Mouse (Mus musculus): Measurements from ENCODE around the gene 1700019N19Rik. TPM values are rescaled to one million over a fixed set of nuclear protein-coding genes. Genes with fewer than 3 reads are reported as not detected.

1700019N19Rik gene
- polyA plus RNA-seq (2012; rRNA removed) = 0.35 TPM in 1 of 2 replicates, not detected in the other

DNA sequence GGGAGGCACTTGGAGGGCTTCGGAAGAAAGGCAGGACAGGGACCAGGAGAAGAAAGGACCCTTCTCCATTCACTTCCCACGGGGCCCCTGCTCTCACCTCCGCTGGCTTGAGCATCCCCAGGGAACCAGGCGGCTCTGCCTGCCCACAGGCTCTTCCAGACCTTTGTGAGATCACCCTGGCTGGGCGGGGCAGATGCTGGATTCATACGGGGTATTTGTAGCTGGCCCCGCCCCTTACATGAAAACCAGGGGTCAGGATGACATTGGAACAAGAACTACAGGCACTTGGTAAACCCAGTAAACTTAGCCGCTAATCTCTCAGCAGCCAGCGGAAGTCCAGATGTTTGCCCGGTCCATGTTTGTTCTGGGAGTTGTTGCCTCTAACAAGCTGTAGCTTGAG is at the start of gene 1700019N19Rik:
TSS of gene 1700019N19Rik (minus strand) at position 178 of the 400 bp plus-strand sequence.
- Histone ChIP-seq H3K4me1 (replicated peaks; ENCODE audit: control insufficient read depth, insufficient read depth, low read length) (no peaks in the 10 kb centered on the region), H3K27ac (ENCODE audit: control insufficient read depth, insufficient read depth, low read length) (no peak within 1 kb of the TSS), H3K4me3 (ENCODE audit: control insufficient read depth, insufficient read depth, low read length) (no peak within 1 kb of the TSS), H3K27me3 (ENCODE audit: control insufficient read depth, insufficient read depth, low read length) (no peaks in the 10 kb centered on the region), H3K36me3 (ENCODE audit: control insufficient read depth, insufficient read depth, low read length) (no peaks in the 10 kb centered on the region)
- no peak for DNase-seq
- WGBS = 77% methylated on average over 10 of the region's 10 CpGs
- TF ChIP-seq CTCF (IDR thresholded peaks at IDR 0.05; ENCODE audit: borderline replicate concordance, control insufficient read depth, extremely low read depth, insufficient read depth, low read length, poor library complexity) = no peak
- TF ChIP-seq POLR2A (IDR thresholded peaks at IDR 0.05; ENCODE audit: control insufficient read depth, extremely low read depth, insufficient read depth, low read length, poor library complexity) = no peak

GRCm38 (mm10) chr19:58843606-58844005 is 49.3 kb upstream of the 1700019N19Rik start:
- DNase-seq = no peak
- TF ChIP-seq POLR2A (IDR thresholded peaks at IDR 0.05; ENCODE audit: control insufficient read depth, extremely low read depth, insufficient read depth, low read length, poor library complexity) = no peak
- no peak for TF ChIP-seq CTCF (IDR thresholded peaks at IDR 0.05; ENCODE audit: borderline replicate concordance, control insufficient read depth, extremely low read depth, insufficient read depth, low read length, poor library complexity)
- no peaks in the 10 kb centered on the region for H3K4me1 ChIP-seq (replicated peaks; ENCODE audit: control insufficient read depth, insufficient read depth, low read length)
- H3K27me3 ChIP-seq (ENCODE audit: control insufficient read depth, insufficient read depth, low read length) = no peaks in the 10 kb centered on the region
- H3K4me3 ChIP-seq (ENCODE audit: control insufficient read depth, insufficient read depth, low read length) = no peak overlapping the region
- WGBS = 93% methylated on average over 3 of the region's 3 CpGs
- H3K27ac ChIP-seq (ENCODE audit: control insufficient read depth, insufficient read depth, low read length) = no peak overlapping the region
- no peaks in the 10 kb centered on the region for H3K36me3 ChIP-seq (ENCODE audit: control insufficient read depth, insufficient read depth, low read length)

GRCm38 (mm10) chr19:58840721-58841271 is 46.5 kb upstream of the 1700019N19Rik start:
- DNase-seq = no peak
- 93% methylated on average over 5 of the region's 5 CpGs for WGBS
- TF ChIP-seq POLR2A (IDR thresholded peaks at IDR 0.05; ENCODE audit: control insufficient read depth, extremely low read depth, insufficient read depth, low read length, poor library complexity) (no peak), CTCF (IDR thresholded peaks at IDR 0.05; ENCODE audit: borderline replicate concordance, control insufficient read depth, extremely low read depth, insufficient read depth, low read length, poor library complexity) (no peak)
- no peaks in the 10 kb centered on the region for H3K36me3 ChIP-seq (ENCODE audit: control insufficient read depth, insufficient read depth, low read length)
- H3K27ac ChIP-seq (ENCODE audit: control insufficient read depth, insufficient read depth, low read length) = no peak overlapping the region
- H3K4me3 ChIP-seq (ENCODE audit: control insufficient read depth, insufficient read depth, low read length) = no peak overlapping the region
- H3K4me1 ChIP-seq (replicated peaks; ENCODE audit: control insufficient read depth, insufficient read depth, low read length) = peaks cover 5% of the 10 kb centered on the region; the same call in 1 of the 2 replicates
- H3K27me3 ChIP-seq (ENCODE audit: control insufficient read depth, insufficient read depth, low read length) = no peaks in the 10 kb centered on the region

DNA sequence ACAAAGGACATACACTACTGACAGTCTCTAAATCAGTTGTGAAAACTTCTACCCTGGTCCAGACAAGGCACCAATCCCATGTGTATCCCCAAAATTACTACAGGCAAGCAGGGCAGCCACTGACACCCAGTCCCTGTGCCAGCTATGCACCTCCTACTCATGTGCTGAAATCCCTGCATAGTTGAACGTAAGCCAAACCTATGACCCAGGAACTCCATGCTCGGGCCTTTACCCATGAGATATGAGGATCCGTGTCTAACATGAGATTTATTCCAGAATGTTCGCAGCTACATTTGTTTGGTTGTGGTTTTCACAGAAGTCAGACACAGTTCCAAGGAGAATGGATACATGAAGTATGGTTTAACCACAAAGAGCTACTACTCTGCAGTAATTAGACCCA is 45.5 kb upstream of the 1700019N19Rik start:
- no peak overlapping the region for H3K4me3 ChIP-seq (ENCODE audit: control insufficient read depth, insufficient read depth, low read length)
- 90% methylated on average over 4 of the region's 4 CpGs for WGBS
- no peaks in the 10 kb centered on the region for H3K36me3 ChIP-seq (ENCODE audit: control insufficient read depth, insufficient read depth, low read length)
- H3K27me3 ChIP-seq (ENCODE audit: control insufficient read depth, insufficient read depth, low read length) = no peaks in the 10 kb centered on the region
- H3K4me1 ChIP-seq (replicated peaks; ENCODE audit: control insufficient read depth, insufficient read depth, low read length) = peaks cover 5% of the 10 kb centered on the region; the same call in 1 of the 2 replicates
- no peak for DNase-seq
- no peak overlapping the region for H3K27ac ChIP-seq (ENCODE audit: control insufficient read depth, insufficient read depth, low read length)
- TF ChIP-seq POLR2A (IDR thresholded peaks at IDR 0.05; ENCODE audit: control insufficient read depth, extremely low read depth, insufficient read depth, low read length, poor library complexity) = no peak
- no peak for TF ChIP-seq CTCF (IDR thresholded peaks at IDR 0.05; ENCODE audit: borderline replicate concordance, control insufficient read depth, extremely low read depth, insufficient read depth, low read length, poor library complexity)

GRCm38 (mm10) chr19:58839345-58839744 is 45.1 kb upstream of the 1700019N19Rik start:
- H3K27ac ChIP-seq (ENCODE audit: control insufficient read depth, insufficient read depth, low read length) = no peak overlapping the region
- TF ChIP-seq CTCF (IDR thresholded peaks at IDR 0.05; ENCODE audit: borderline replicate concordance, control insufficient read depth, extremely low read depth, insufficient read depth, low read length, poor library complexity) (no peak), POLR2A (IDR thresholded peaks at IDR 0.05; ENCODE audit: control insufficient read depth, extremely low read depth, insufficient read depth, low read length, poor library complexity) (no peak)
- no peak for DNase-seq
- no peaks in the 10 kb centered on the region for H3K27me3 ChIP-seq (ENCODE audit: control insufficient read depth, insufficient read depth, low read length)
- no peaks in the 10 kb centered on the region for H3K36me3 ChIP-seq (ENCODE audit: control insufficient read depth, insufficient read depth, low read length)
- peaks cover 5% of the 10 kb centered on the region; the same call in 1 of the 2 replicates for H3K4me1 ChIP-seq (replicated peaks; ENCODE audit: control insufficient read depth, insufficient read depth, low read length)
- 93% methylated on average over 3 of the region's 3 CpGs for WGBS
- H3K4me3 ChIP-seq (ENCODE audit: control insufficient read depth, insufficient read depth, low read length) = no peak overlapping the region

DNA sequence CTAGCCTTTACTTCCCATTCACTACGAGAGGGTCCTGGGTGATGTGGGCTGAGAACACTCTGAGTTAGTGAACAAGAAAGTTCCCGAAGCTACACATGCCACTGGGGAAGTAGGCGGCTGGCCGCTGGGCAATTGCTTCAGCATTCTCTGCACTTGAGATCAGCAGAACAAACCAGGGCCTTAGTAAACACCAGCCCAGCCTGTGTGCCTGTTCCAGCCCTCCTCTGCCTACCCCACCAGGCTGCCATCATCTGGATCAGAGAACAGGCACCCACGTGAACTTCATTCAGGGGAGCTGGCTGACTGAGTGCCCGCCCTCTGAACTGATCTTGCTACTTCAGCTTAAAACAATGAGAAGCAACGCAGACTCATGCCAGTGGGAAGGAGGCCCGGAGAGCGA is 44.4 kb upstream of the 1700019N19Rik start:
- Histone ChIP-seq H3K36me3 (ENCODE audit: control insufficient read depth, insufficient read depth, low read length) (no peaks in the 10 kb centered on the region), H3K27ac (ENCODE audit: control insufficient read depth, insufficient read depth, low read length) (no peak overlapping the region), H3K27me3 (ENCODE audit: control insufficient read depth, insufficient read depth, low read length) (no peaks in the 10 kb centered on the region), H3K4me1 (replicated peaks; ENCODE audit: control insufficient read depth, insufficient read depth, low read length) (peaks cover 5% of the 10 kb centered on the region; the same call in 1 of the 2 replicates), H3K4me3 (ENCODE audit: control insufficient read depth, insufficient read depth, low read length) (no peak overlapping the region)
- TF ChIP-seq CTCF (IDR thresholded peaks at IDR 0.05; ENCODE audit: borderline replicate concordance, control insufficient read depth, extremely low read depth, insufficient read depth, low read length, poor library complexity) = no peak
- no peak for TF ChIP-seq POLR2A (IDR thresholded peaks at IDR 0.05; ENCODE audit: control insufficient read depth, extremely low read depth, insufficient read depth, low read length, poor library complexity)
- DNase-seq = no peak
- 75% methylated on average over 9 of the region's 9 CpGs for WGBS

Measured in thymus, adult 2 months (tissue).